ENCODE assay signal across 7 mouse cellular contexts in genomic region chr1:89631747-89632146, GRCm38 (mm10).
DNase-seq lines count a peak whose midpoint lies in the region; ATAC-seq and TF ChIP-seq lines count a peak whose summit lies in the region.

No protein-coding gene starts in this region.

- H3K36me3 ChIP-seq in kidney, adult 2 months (ENCODE audit: control insufficient read depth, insufficient read depth, low read length) = no peaks in the 10 kb centered on the region
- peaks cover 52% of the 10 kb centered on the region for H3K36me3 ChIP-seq in E14TG2a.4 (ENCODE audit: insufficient read depth, low read length)
- H3K36me3 ChIP-seq in limb, embryonic 14.5 days (ENCODE audit: control insufficient read depth, insufficient read depth, low read length) = peaks cover 13% of the 10 kb centered on the region

- no peaks in the 10 kb centered on the region for H3K27me3 ChIP-seq in kidney, adult 2 months (replicated peaks; ENCODE audit: control insufficient read depth, insufficient read depth, low read length)
- no peaks in the 10 kb centered on the region for H3K27me3 ChIP-seq in E14TG2a.4 (ENCODE audit: insufficient read depth, low read length)
- no peaks in the 10 kb centered on the region for H3K27me3 ChIP-seq in limb, embryonic 14.5 days (ENCODE audit: control insufficient read depth, insufficient read depth, low read length)

- no peak for TF ChIP-seq POLR2A in kidney, adult 2 months (IDR thresholded peaks at IDR 0.05; ENCODE audit: low read depth, low read length)
- TF ChIP-seq POLR2A in limb, embryonic 14.5 days (IDR thresholded peaks at IDR 0.05; ENCODE audit: borderline replicate concordance, extremely low read depth, insufficient read depth, insufficient read length) = no peak

- H3K9me3 ChIP-seq in E14TG2a.4 (ENCODE audit: low read length) = no peaks in the 10 kb centered on the region
- H3K9me3 ChIP-seq in limb, embryonic 14.5 days (ENCODE audit: control insufficient read depth, low read length) = no peaks in the 10 kb centered on the region

- WGBS in kidney, adult 2 months = 13% methylated on average over 1 of the region's 1 CpGs
- 30% methylated on average over 1 of the region's 1 CpGs for WGBS in limb, embryonic 14.5 days

- no peak for ATAC-seq in limb, embryonic 14.5 days (ENCODE audit: low FRiP score, low read depth)

- H3K9ac ChIP-seq in limb, embryonic 14.5 days (ENCODE audit: low read depth, low read length, severe bottlenecking) = no peak overlapping the region

- no peak overlapping the region for H3K4me3 ChIP-seq in kidney, adult 2 months (ENCODE audit: insufficient read depth, low read depth, low read length)
- H3K4me3 ChIP-seq in E14TG2a.4 (replicated peaks; ENCODE audit: low read length) = no peak overlapping the region
- no peak overlapping the region for H3K4me3 ChIP-seq in limb, embryonic 14.5 days (replicated peaks; ENCODE audit: low read length)

- H3K4me1 ChIP-seq in kidney, adult 2 months (ENCODE audit: control insufficient read depth, insufficient read depth, low read length) = no peaks in the 10 kb centered on the region
- peaks cover 4% of the 10 kb centered on the region for H3K4me1 ChIP-seq in E14TG2a.4 (replicated peaks; ENCODE audit: low read depth, low read length)
- no peaks in the 10 kb centered on the region for H3K4me1 ChIP-seq in limb, embryonic 14.5 days (ENCODE audit: control insufficient read depth, insufficient read depth, low read length)

- H3K27ac ChIP-seq in kidney, adult 2 months (ENCODE audit: insufficient read depth, low read depth, low read length) = no peak overlapping the region
- H3K27ac ChIP-seq in limb, embryonic 14.5 days (replicated peaks; ENCODE audit: low read depth, low read length) = no peak overlapping the region

- H3K4me2 ChIP-seq in limb, embryonic 14.5 days (replicated peaks; ENCODE audit: low read depth, low read length, severe bottlenecking) = no peak overlapping the region

- DNase-seq in kidney, adult 2 months = peak; percentile 51
- DNase-seq in kidney, postnatal 10 days = no peak
- DNase-seq in ZHBTc4 (ENCODE audit: low read depth, low spot score) = peak; percentile 67
- peak; percentile 83 for DNase-seq in limb, embryonic 14.5 days (ENCODE audit: low spot score)
- no peak for DNase-seq in adrenal gland, adult 8-10 months
- no peak for DNase-seq in thymus, postnatal 36 days

- peak; percentile 25; the same call in 1 of the 2 replicates for TF ChIP-seq CTCF in kidney, adult 2 months (conservative IDR thresholded peaks at IDR 0.05; ENCODE audit: insufficient read depth, insufficient read length, low read depth, low read length)
- TF ChIP-seq CTCF in E14TG2a.4 (conservative IDR thresholded peaks at IDR 0.05; ENCODE audit: low read length) = peak; percentile 83

Comparison
In these comparisons a context has a peak if more than half of its experiments do, and no peak if none do; other contexts are left out.
1. DNase-seq: peak in kidney, adult 2 months (single experiment), ZHBTc4 (single experiment) and limb, embryonic 14.5 days (single experiment); none in kidney, postnatal 10 days (single experiment), adrenal gland, adult 8-10 months (single experiment) and thymus, postnatal 36 days (0 of 2).